Comparison of ENCODE assay signal across 8 mouse cellular contexts in the genomic region with DNA sequence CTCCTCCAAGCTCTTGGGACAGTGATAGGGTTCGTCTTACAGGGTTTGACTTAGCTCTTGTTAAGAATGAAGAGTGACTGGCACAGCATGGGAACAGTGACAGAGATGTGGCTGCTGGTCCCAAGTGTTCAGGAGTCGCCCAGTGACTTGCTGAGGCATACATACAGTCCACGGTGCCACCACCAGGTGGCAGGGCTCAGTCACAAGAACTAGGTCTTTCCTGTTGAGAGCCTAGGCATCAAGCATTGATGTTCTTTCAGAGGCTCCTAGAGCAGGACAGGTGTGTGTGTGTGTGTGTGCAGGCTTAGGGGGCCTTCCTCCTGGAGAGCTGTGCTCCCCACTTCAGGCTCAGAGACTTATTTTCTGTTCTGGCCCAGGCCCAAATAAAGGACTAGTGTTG. TPM values are rescaled to one million over a fixed set of nuclear protein-coding genes. Genes with fewer than 3 reads are reported as not detected.
DNase-seq lines count a peak whose midpoint lies in the region; ATAC-seq and TF ChIP-seq lines count a peak whose summit lies in the region.

No protein-coding gene starts in this region.

- H3K4me2 ChIP-seq in forebrain, embryonic 13.5 days: no peak overlapping the region
- H3K4me2 ChIP-seq in lung, embryonic 14.5 days: no peak overlapping the region

- DNase-seq in ES-E14 (ENCODE audit: low read depth, low spot score): peak; percentile 36
- DNase-seq in cerebellum, adult 11 months: peak; percentile 67
- peak; percentile 86 for DNase-seq in heart, postnatal 4 days
- DNase-seq in layer of hippocampus, adult 18-20 months (ENCODE audit: low spot score in 2 of 2): peak; percentile 81 to 94
- DNase-seq in lung, embryonic 14.5 days: peak; percentile 90
- peak; percentile 79 for DNase-seq in retina, postnatal 1 day
- peak; percentile 74 for DNase-seq in thymus, postnatal 25 days

- H3K27me3 ChIP-seq in forebrain, embryonic 13.5 days: no peaks in the 10 kb centered on the region
- no peaks in the 10 kb centered on the region for H3K27me3 ChIP-seq in lung, embryonic 14.5 days (ENCODE audit: insufficient read depth, low read length)

- in situ Hi-C loops in ES-E14 (cut with MboI; ENCODE audit: low sequenced_read_pairs in 2 of 2, unreplicated experiment in 2 of 2): no loop called here

- ATAC-seq in forebrain, embryonic 13.5 days: peak; percentile 80
- peak; percentile 67; the same call in 1 of the 2 replicates for ATAC-seq in lung, embryonic 14.5 days (ENCODE audit: insufficient read depth)

- TF ChIP-seq CTCF in lung, embryonic 14.5 days (IDR thresholded peaks at IDR 0.05; ENCODE audit: low read depth): peak; percentile 93

- no peak overlapping the region for H3K27ac ChIP-seq in ES-E14 (ENCODE audit: insufficient read depth, low read depth, low read length, poor library complexity, severe bottlenecking)
- H3K27ac ChIP-seq in forebrain, embryonic 13.5 days: no peak overlapping the region
- no peak overlapping the region for H3K27ac ChIP-seq in lung, embryonic 14.5 days (ENCODE audit: low read depth)

- no peaks in the 10 kb centered on the region for H3K9me3 ChIP-seq in ES-E14 (ENCODE audit: control insufficient read depth, insufficient read depth, low read depth, low read length)
- no peaks in the 10 kb centered on the region for H3K9me3 ChIP-seq in forebrain, embryonic 13.5 days (replicated peaks)
- no peaks in the 10 kb centered on the region for H3K9me3 ChIP-seq in lung, embryonic 14.5 days (ENCODE audit: low read depth, low read length)

- H3K4me1 ChIP-seq in ES-E14 (ENCODE audit: control insufficient read depth in 2 of 2, insufficient read depth in 2 of 2, low read length in 2 of 2, poor library complexity in 1 of 2): peaks cover 0 to 3% of the 10 kb centered on the region in 2 experiments; a peak in 1 of 4 replicates
- no peaks in the 10 kb centered on the region for H3K4me1 ChIP-seq in forebrain, embryonic 13.5 days
- H3K4me1 ChIP-seq in lung, embryonic 14.5 days (ENCODE audit: insufficient read depth): no peaks in the 10 kb centered on the region

- H3K4me3 ChIP-seq in ES-E14 (ENCODE audit: insufficient read depth in 1 of 2, low read depth in 1 of 2, low read length in 2 of 2, poor library complexity in 1 of 2, severe bottlenecking in 1 of 2): no peak overlapping the region
- no peak overlapping the region for H3K4me3 ChIP-seq in forebrain, embryonic 13.5 days
- H3K4me3 ChIP-seq in lung, embryonic 14.5 days (ENCODE audit: low read depth, low read length): no peak overlapping the region

- no peak overlapping the region for H3K9ac ChIP-seq in ES-E14 (ENCODE audit: insufficient read depth, low read depth, low read length, poor library complexity, severe bottlenecking)
- no peak overlapping the region for H3K9ac ChIP-seq in forebrain, embryonic 13.5 days
- no peak overlapping the region for H3K9ac ChIP-seq in lung, embryonic 14.5 days

- 21% methylated on average over 3 of the region's 3 CpGs for WGBS in forebrain, embryonic 13.5 days
- WGBS in lung, embryonic 14.5 days: 17% methylated on average over 3 of the region's 3 CpGs

- H3K36me3 ChIP-seq in ES-E14 (ENCODE audit: control insufficient read depth, insufficient read depth, low read length, poor library complexity, severe bottlenecking): peaks cover 18% of the 10 kb centered on the region; the same call in 1 of the 2 replicates
- peaks cover 44% of the 10 kb centered on the region for H3K36me3 ChIP-seq in forebrain, embryonic 13.5 days (ENCODE audit: poor library complexity, severe bottlenecking)
- peaks cover 58% of the 10 kb centered on the region for H3K36me3 ChIP-seq in lung, embryonic 14.5 days (ENCODE audit: insufficient read depth)

TF ChIP-seq in ES-E14, 5 proteins besides CTCF, POLR2A, EP300 and RAD21:
- TF ChIP-seq ZC3H11A (IDR thresholded peaks at IDR 0.05; ENCODE audit: borderline replicate concordance, low read depth, low read length) (peak; percentile 53; the same call in 1 of the 2 replicates), MAFK (IDR thresholded peaks at IDR 0.05; ENCODE audit: insufficient read depth, low read depth, low read length) (no peak)

RNA-seq across cellular contexts. Expression of a gene that starts 8.0 kb away (rescaled TPM):
- total RNA-seq in ES-E14 (2012; rRNA removed): 19.3 and 21.2 TPM in 2 replicates
- polyA plus RNA-seq in forebrain, embryonic 13.5 days (2015; fragmentation: Nextera tagmentation; extraction: Ambion mirVana): 17.7 and 21.6 TPM in 2 replicates
- 10 to 100 TPM; 17.0 to 19.3 TPM for total RNA-seq in heart, postnatal 4 days (2021)
- 10 to 100 TPM; 12.5 to 15.4 TPM for total RNA-seq in layer of hippocampus, adult 18-20 months (2021)
- polyA plus RNA-seq in lung, embryonic 14.5 days (2014; fragmentation: Nextera tagmentation; extraction: Ambion mirVana): 27.1 and 29.5 TPM in 2 replicates

RNA-seq across cellular contexts. Expression of a gene that starts 40.4 kb away (rescaled TPM):
- total RNA-seq in ES-E14 (2012; rRNA removed): 36.1 and 48.5 TPM in 2 replicates
- 86.8 and 87.7 TPM in 2 replicates for polyA plus RNA-seq in forebrain, embryonic 13.5 days (2015; fragmentation: Nextera tagmentation; extraction: Ambion mirVana)
- 100 to 1,000 TPM; 404 to 423 TPM for total RNA-seq in heart, postnatal 4 days (2021)
- 100 to 1,000 TPM; 141 to 144 TPM for total RNA-seq in layer of hippocampus, adult 18-20 months (2021)
- 104 and 110 TPM in 2 replicates for polyA plus RNA-seq in lung, embryonic 14.5 days (2014; fragmentation: Nextera tagmentation; extraction: Ambion mirVana)

Comparison
In these comparisons a context has a peak if more than half of its experiments do, and no peak if none do; other contexts are left out.
1. DNase-seq: peak in every context shown above with its lines; median percentile 90 in lung, embryonic 14.5 days; 88 in layer of hippocampus, adult 18-20 months; 86 in heart, postnatal 4 days; 79 in retina, postnatal 1 day; 74 in thymus, postnatal 25 days; 67 in cerebellum, adult 11 months; 36 in ES-E14.